Mouse (Mus musculus) bone marrow, adult 2 months (tissue): ENCODE data around the gene Cxcr1.

Experiments
- CTCF ChIP-seq: fragments of 200-500 bp; IDR thresholded peaks from 2 replicates; pipeline ENCODE4 v1.5.1; 2011; ENCODE audit warnings: low read length, control low read depth; ENCODE audit not compliant: control insufficient read depth, insufficient read depth
- POLR2A ChIP-seq: fragments of 200-500 bp; IDR thresholded peaks from 2 replicates; pipeline ENCODE4 v1.6.1; 2011; ENCODE audit warnings: low read depth, mild to moderate bottlenecking, control low read depth, low read length, borderline replicate concordance; ENCODE audit not compliant: control insufficient read depth

DNA sequence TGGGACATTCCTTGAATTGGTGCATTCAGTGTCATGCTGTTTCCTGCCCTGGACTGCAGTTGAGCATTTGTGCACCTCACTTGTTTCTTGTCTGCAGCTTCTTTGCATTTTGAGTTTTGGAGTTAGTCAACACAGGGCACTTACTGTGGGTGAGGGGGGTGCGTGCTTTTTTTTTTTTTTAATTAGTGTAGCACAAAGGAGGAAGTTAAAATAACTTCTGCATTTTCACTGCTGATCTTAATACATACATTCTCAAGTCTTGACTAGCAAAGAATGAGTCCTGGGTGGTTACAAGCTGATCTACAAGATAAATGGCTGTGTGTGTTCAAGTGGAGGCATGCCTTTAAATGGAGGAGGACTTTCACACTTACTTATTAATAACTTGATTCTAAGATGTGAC lies 43.7 kb upstream of the Cxcr1 start:
- TF ChIP-seq CTCF: no peak
- TF ChIP-seq POLR2A: no peak
